Mouse (Mus musculus) G1E-ER4 (cell line): ENCODE data around the gene Runx2. TPM values are rescaled to one million over a fixed set of nuclear protein-coding genes. Genes with fewer than 3 reads are reported as not detected.

Source experiments
- GATA1 ChIP-seq: IDR thresholded peaks from one replicate; pipeline ENCODE4 v1.8.0; 2012; ENCODE audit warnings: low read length, inconsistent platforms
- polyA plus RNA-seq: library from polyadenylated mRNA; stranded (reverse); fragments of >175 nt; gene quantifications from 2 replicates; pipeline ENCODE4 v1.2.3, GENCODE M21; 2012

The Runx2 gene
- polyA plus RNA-seq, 1 experiment, result not detected

GRCm38 (mm10) chr17:44735223-44735990 is 79.2 kb downstream of the Runx2 start:
- TF ChIP-seq GATA1, result no peak

- no peak for TF ChIP-seq GATA1
Measured at GRCm38 (mm10) chr17:44734501-44735222, 79.9 kb downstream of the Runx2 start.

- no peak for TF ChIP-seq GATA1
Measured at GRCm38 (mm10) chr17:44733544-44734310, 80.9 kb downstream of the Runx2 start.

- no peak for TF ChIP-seq GATA1
Measured at GRCm38 (mm10) chr17:44728464-44728863, 86.1 kb downstream of the Runx2 start.

- no peak for TF ChIP-seq GATA1
Measured at GRCm38 (mm10) chr17:44727675-44728074, 86.9 kb downstream of the Runx2 start.

- no peak for TF ChIP-seq GATA1
Measured at GRCm38 (mm10) chr17:44724805-44725480, 89.7 kb downstream of the Runx2 start.

GRCm38 (mm10) chr17:44724255-44724654 is 90.3 kb downstream of the Runx2 start:
- TF ChIP-seq GATA1, result no peak

- TF ChIP-seq GATA1, result no peak
Measured at GRCm38 (mm10) chr17:44722103-44722792, 92.3 kb downstream of the Runx2 start.

GRCm38 (mm10) chr17:44718591-44718990 is 96.0 kb downstream of the Runx2 start:
- TF ChIP-seq GATA1, result no peak

- TF ChIP-seq GATA1, result no peak
Measured at GRCm38 (mm10) chr17:44718036-44718435, 96.6 kb downstream of the Runx2 start.

- TF ChIP-seq GATA1, result no peak
Measured at GRCm38 (mm10) chr17:44714116-44714515, 100.5 kb downstream of the Runx2 start.

- TF ChIP-seq GATA1, result no peak
Measured at GRCm38 (mm10) chr17:44713404-44713803, 101.2 kb downstream of the Runx2 start.

GRCm38 (mm10) chr17:44709516-44710252 is 104.9 kb downstream of the Runx2 start:
- no peak for TF ChIP-seq GATA1

- no peak for TF ChIP-seq GATA1
Measured at GRCm38 (mm10) chr17:44707956-44708355, 106.6 kb downstream of the Runx2 start.
